Mouse (Mus musculus) hindbrain, embryonic 13.5 days (tissue): ENCODE measurements at regions not wholly inside any gene's neighbourhood (a gene's known extent, or its start where the extent isn't known, plus 50 kb on each side); places are given as distances from the start of the nearest gene placed in this dataset.

Experiments
- ATAC-seq: fragments of 200-750 bp; cut with Nextera tagmentation; 2 replicates; pipeline ENCODE4 v1.8.0; 2017; ENCODE audit warnings: moderate TSS enrichment; ENCODE audit not compliant: low FRiP score
- H3K27ac ChIP-seq: fragments of 300-500 bp; sonication (generic); 2 replicates; pipeline ENCODE4 v1.5.1; 2015; ENCODE audit warnings: inconsistent platforms, mild to moderate bottlenecking, moderate library complexity
- H3K27me3 ChIP-seq: fragments of 300-500 bp; sonication (generic); 2 replicates; pipeline ENCODE4 v1.6.1; 2015; ENCODE audit warnings: mild to moderate bottlenecking, inconsistent platforms
- H3K36me3 ChIP-seq: fragments of 300-500 bp; sonication (generic); 2 replicates; pipeline ENCODE4 v1.6.1; 2015; ENCODE audit warnings: mild to moderate bottlenecking, inconsistent platforms
- H3K4me1 ChIP-seq: fragments of 300-500 bp; sonication (generic); replicated peaks from 2 replicates; pipeline ENCODE4 v1.6.1; 2015; ENCODE audit warnings: inconsistent platforms
- H3K4me2 ChIP-seq: fragments of 300-500 bp; sonication (generic); 2 replicates; pipeline ENCODE4 v1.6.1; 2015; ENCODE audit warnings: inconsistent platforms, mild to moderate bottlenecking, moderate library complexity
- H3K4me3 ChIP-seq: fragments of 300-500 bp; sonication (generic); 2 replicates; pipeline ENCODE4 v1.5.1; 2015; ENCODE audit warnings: mild to moderate bottlenecking, inconsistent platforms
- H3K9ac ChIP-seq: fragments of 300-500 bp; sonication (generic); 2 replicates; pipeline ENCODE4 v1.6.1; 2015; ENCODE audit warnings: mild to moderate bottlenecking, inconsistent platforms
- H3K9me3 ChIP-seq: fragments of 300-500 bp; sonication (generic); 2 replicates; pipeline ENCODE4 v1.6.1; 2016; ENCODE audit warnings: inconsistent platforms
- WGBS: fragments of 180-500 bp; shearing (Covaris S2); methylation state at CpG from one replicate; pipeline ENCODE4 v1.1.7; 2015; 5-methylcytosine and 5-hydroxymethylcytosine counted together

DNA sequence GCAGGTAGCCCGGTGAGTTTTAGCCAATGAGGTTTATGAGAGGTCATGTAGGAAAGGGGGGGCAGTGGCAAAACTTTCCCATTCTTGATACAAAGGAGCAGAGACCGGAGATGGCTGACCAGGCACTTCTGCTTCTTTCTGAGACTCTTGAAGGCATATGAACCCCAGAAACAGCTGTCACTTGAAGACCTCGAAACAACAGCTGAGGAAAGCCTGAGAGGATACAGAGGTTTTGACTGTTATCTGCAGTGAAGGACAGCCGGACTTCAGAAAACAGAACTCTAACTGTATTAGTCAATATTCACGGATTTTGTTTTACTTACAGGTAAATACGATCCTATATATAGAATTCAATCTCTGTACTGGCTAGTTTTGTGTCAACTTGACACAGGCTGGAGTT, 50.0 kb upstream of the Tiparp start:
- H3K4me2 ChIP-seq, result no peak overlapping the region
- H3K27ac ChIP-seq, result no peak overlapping the region
- H3K9ac ChIP-seq, result no peak overlapping the region
- no peaks in the 10 kb centered on the region for H3K9me3 ChIP-seq
- no peaks in the 10 kb centered on the region for H3K27me3 ChIP-seq
- H3K36me3 ChIP-seq, result no peaks in the 10 kb centered on the region
- H3K4me1 ChIP-seq, result peaks cover 10% of the 10 kb centered on the region
- H3K4me3 ChIP-seq, result no peak overlapping the region
- ATAC-seq, result no peak
- 88% methylated on average over 6 of the region's 6 CpGs for WGBS

DNA sequence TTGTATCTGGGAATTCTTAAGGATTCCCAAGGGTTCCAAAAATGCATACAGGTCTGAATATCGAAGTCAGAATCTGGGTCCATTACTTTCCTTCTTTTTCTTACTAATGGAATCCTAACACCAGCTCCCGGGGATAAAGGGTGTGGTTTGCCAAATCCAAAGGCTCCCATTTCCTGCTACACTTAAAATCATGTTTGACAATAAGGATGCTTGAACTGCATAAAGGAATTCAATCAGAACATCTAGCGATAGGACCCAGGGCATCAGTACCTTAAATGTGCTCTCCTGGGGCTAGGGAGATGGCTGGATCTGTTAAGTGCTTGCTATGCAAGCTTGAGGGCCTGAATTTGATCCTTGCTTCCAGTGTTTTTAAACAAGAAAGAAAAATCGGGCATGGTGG, 51.1 kb upstream of the Tiparp start:
- 80% methylated on average over 4 of the region's 4 CpGs for WGBS

DNA sequence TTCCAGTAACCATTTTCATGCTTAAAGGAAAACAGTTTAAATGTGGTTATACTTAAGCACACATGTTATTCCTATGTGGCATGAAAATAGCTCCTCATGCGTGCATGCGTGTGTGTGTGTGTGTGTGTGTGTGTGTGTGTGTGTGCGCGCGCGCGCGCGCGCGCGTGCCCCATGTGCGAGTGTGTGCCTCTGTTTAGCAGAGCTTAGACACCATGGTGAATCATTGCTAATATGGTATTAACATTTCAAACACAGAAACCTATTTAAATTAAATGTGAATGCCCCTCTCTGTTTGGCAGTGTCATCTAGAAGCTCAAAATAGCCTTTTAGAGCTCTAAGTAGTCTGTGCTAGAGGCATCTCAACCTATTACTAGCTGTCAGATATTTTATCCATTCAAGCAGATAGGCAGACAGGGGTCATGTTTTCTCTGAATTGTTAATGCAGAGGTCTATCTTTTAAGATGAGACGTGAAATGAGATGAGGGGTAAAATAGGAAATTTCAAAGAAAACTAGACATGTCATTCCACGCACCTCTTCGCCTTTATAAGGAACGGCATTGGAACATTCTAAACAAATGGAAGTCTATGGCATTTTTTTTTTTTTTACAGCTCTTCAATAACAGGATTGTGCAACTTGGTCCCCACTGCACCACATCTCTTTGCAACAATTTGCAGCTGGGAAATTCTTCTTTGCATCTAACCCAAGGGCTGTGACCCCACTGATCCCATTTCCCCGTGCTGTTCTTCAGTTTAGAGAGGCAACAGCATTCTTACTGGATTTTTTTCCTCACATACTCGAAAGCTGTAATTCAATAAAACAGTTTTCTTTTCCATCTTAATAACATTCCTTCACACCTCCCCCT, 51.9 kb upstream of the Tiparp start:
- WGBS, result 83% methylated on average over 19 of the region's 19 CpGs
- Histone ChIP-seq H3K36me3 (no peaks in the 10 kb centered on the region), H3K4me3 (no peak overlapping the region), H3K4me2 (no peak overlapping the region), H3K9ac (no peak overlapping the region), H3K4me1 (peaks cover 10% of the 10 kb centered on the region), H3K27me3 (no peaks in the 10 kb centered on the region), H3K27ac (no peak overlapping the region), H3K9me3 (no peaks in the 10 kb centered on the region)
- no peak for ATAC-seq

More for the DNA sequence above, 51.1 kb upstream of the Tiparp start:
- H3K36me3 ChIP-seq, result no peaks in the 10 kb centered on the region
- no peak overlapping the region for H3K4me3 ChIP-seq
- H3K27me3 ChIP-seq, result no peaks in the 10 kb centered on the region
- H3K27ac ChIP-seq, result no peak overlapping the region
- no peaks in the 10 kb centered on the region for H3K9me3 ChIP-seq
- no peak overlapping the region for H3K4me2 ChIP-seq
- peaks cover 10% of the 10 kb centered on the region for H3K4me1 ChIP-seq
- H3K9ac ChIP-seq, result no peak overlapping the region
- ATAC-seq, result no peak

DNA sequence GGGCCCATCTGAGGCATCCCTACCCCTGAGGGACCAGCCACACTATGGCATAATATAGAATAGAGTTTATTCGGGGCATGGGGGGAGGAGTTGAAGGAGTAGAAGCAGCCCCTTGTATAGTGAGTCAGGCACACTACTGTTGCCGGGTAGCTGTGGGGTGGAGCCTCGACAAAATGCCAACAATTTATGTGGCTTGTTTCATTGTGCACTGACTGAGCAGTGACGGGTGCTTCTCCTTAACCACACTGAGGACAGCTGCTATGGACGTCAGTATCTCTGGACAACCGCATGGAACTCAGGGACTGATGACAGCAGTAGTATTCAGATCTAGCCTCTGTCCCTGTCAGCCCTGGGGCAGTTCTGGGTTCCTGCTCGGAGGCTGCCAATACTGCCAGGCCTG, 53.6 kb upstream of the Tiparp start:
- ATAC-seq, result peak; percentile 74
- Histone ChIP-seq H3K4me3 (no peak overlapping the region), H3K9me3 (no peaks in the 10 kb centered on the region), H3K9ac (no peak overlapping the region), H3K4me2 (no peak overlapping the region), H3K27me3 (no peaks in the 10 kb centered on the region), H3K4me1 (peaks cover 10% of the 10 kb centered on the region), H3K27ac (no peak overlapping the region), H3K36me3 (no peaks in the 10 kb centered on the region)
- WGBS, result 32% methylated on average over 7 of the region's 7 CpGs

DNA sequence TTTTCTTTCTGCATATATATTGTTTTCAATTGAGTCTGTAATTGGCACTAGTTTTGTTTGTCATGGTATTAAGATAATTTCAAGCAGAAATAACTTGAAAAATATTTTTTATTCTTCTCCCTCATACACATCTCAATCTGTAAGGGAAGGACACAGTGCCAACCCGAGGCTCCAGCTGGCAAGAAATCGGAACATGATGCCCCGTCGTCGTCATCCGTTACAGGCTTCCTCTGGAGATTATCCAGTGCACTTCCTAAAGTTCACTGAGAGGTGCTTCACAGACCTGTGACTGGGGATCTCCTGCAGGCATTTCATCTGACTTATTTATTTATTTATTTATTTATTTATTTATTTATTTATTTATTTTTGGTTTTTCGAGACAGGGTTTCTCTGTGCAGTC, 56.4 kb upstream of the Tiparp start:
- Histone ChIP-seq H3K27ac (no peak overlapping the region), H3K9me3 (no peaks in the 10 kb centered on the region), H3K4me1 (peaks cover 10% of the 10 kb centered on the region), H3K36me3 (no peaks in the 10 kb centered on the region), H3K27me3 (no peaks in the 10 kb centered on the region), H3K4me3 (no peak overlapping the region), H3K9ac (no peak overlapping the region), H3K4me2 (no peak overlapping the region)
- 96% methylated on average over 7 of the region's 7 CpGs for WGBS
- ATAC-seq, result no peak

DNA sequence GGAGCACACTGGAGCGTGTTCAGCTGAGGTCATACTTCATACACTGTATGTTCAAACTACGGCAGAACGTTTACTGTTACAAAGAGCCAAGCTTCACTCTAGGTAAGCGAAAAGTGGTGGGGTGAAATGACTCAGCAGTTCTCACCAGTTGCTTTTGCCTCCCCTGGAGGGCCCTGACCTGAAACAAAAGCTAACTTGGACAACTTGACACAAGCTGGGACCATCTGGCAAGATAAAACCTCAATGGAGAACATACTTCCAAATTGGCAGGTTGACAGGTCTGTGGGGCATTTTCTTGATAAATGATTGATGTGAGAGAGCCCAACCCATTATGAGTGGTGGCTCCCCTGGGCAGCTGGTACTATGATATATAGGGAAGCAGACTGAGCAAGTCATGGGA, 59.0 kb upstream of the Tiparp start:
- Histone ChIP-seq H3K4me1 (no peaks in the 10 kb centered on the region), H3K36me3 (no peaks in the 10 kb centered on the region), H3K4me3 (no peak overlapping the region), H3K27ac (no peak overlapping the region), H3K9me3 (no peaks in the 10 kb centered on the region), H3K9ac (no peak overlapping the region), H3K27me3 (no peaks in the 10 kb centered on the region), H3K4me2 (no peak overlapping the region)
- no peak for ATAC-seq
- WGBS, result 83% methylated on average over 4 of the region's 4 CpGs

DNA sequence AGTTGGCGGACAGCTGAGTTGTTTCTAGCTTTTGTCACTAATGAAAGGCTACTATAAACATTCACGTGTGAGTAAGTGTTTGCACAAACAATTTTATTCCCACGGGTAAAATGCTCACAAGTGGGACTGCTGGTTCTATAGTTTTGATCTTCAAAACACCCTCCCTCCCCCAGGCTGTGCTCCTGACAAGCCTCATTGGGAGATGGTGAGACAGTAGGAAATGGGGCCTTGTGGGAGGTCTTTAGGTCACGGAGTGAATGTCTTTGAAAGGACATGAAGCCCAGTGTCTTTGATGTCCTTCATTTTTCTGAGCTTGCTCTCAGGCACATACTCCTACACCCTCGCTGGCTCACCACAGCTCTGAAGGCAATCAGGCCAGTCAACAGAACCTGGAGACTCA, 63.4 kb upstream of the Tiparp start:
- Histone ChIP-seq H3K27me3 (no peaks in the 10 kb centered on the region), H3K27ac (no peak overlapping the region), H3K9me3 (no peaks in the 10 kb centered on the region), H3K4me3 (no peak overlapping the region), H3K4me1 (no peaks in the 10 kb centered on the region; the same call in 1 of the 2 replicates), H3K4me2 (no peak overlapping the region), H3K9ac (no peak overlapping the region), H3K36me3 (no peaks in the 10 kb centered on the region)
- no peak for ATAC-seq
- WGBS, result 54% methylated on average over 5 of the region's 5 CpGs

DNA sequence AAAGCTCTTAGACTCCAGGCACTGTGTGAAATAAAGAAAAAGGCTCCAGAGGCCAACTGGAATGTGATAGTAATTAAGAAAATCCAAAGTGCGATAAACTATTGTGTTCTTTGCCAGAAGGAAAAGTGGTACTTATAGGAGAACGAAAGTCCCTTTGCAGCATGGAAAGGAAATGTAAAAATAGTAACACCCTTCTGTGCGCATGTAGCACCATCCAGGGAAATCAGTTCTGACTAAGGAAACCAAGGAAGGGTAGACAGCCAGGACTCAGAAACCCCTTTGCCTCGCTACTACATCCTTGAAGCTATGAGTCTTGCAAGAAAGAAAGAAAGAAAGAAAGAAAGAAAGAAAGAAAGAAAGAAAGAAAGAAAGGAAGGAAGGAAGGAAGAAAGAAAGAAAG, 67.3 kb upstream of the Tiparp start:
- no peak overlapping the region for H3K27ac ChIP-seq
- H3K27me3 ChIP-seq, result no peaks in the 10 kb centered on the region
- WGBS, result 81% methylated on average over 4 of the region's 4 CpGs
- no peak overlapping the region for H3K4me2 ChIP-seq
- H3K4me1 ChIP-seq, result peaks cover 2% of the 10 kb centered on the region
- no peaks in the 10 kb centered on the region for H3K9me3 ChIP-seq
- no peak for ATAC-seq
- no peak overlapping the region for H3K9ac ChIP-seq
- H3K4me3 ChIP-seq, result no peak overlapping the region
- H3K36me3 ChIP-seq, result no peaks in the 10 kb centered on the region

DNA sequence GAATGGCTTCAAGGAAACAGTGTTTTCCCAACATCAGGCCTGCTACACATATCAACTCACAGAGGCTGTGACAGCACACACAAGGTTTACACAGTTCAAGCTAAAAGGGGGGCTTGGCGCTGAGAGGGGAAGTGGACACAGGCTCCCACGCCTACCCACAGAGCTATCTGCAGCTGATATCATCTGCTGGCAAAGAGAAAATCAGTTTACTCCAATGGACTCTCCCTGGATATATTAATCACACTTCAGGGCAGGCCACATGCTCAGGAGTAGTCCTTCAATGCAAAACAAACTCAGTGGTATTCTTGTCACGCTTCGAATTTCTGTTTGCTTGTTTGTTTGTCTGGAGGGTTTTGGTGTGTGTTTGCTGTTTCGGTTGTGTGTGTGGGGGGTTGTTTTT, 67.3 kb upstream of the Ssr3 start:
- ATAC-seq, result 0 out of 2 replicates have a peak, but pooled peaks have one; percentile 37
- Histone ChIP-seq H3K9ac (no peak overlapping the region), H3K27ac (peak overlapping the region; percentile 14; the same call in 1 of the 2 replicates), H3K27me3 (no peaks in the 10 kb centered on the region), H3K4me1 (peaks cover 12% of the 10 kb centered on the region), H3K4me2 (no peak overlapping the region), H3K4me3 (no peak overlapping the region), H3K36me3 (no peaks in the 10 kb centered on the region), H3K9me3 (no peaks in the 10 kb centered on the region)
- WGBS, result 70% methylated on average over 5 of the region's 5 CpGs

DNA sequence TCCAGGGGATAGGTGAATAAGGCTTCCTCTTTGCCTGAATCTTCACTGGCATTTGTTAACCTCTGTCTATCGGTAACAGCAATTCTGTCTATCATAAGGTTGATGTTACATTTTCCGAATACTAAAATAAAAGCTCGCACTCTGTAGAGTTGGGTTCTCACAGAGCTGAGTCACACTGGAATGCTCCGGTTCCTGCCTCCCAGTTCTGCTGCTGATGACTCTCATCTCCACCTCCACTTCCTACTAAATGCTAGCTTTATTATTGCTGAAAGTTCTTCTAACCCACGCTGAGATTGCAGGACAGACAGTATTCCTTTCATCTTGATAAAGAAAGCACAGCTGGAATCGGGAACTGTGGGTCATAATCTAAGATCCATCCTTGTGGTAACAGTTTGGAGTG, 65.5 kb upstream of the Ssr3 start:
- peaks cover 12% of the 10 kb centered on the region for H3K4me1 ChIP-seq
- H3K27ac ChIP-seq, result no peak overlapping the region
- no peak for ATAC-seq
- H3K4me2 ChIP-seq, result no peak overlapping the region
- no peak overlapping the region for H3K9ac ChIP-seq
- H3K4me3 ChIP-seq, result no peak overlapping the region
- H3K27me3 ChIP-seq, result no peaks in the 10 kb centered on the region
- H3K36me3 ChIP-seq, result no peaks in the 10 kb centered on the region
- no peaks in the 10 kb centered on the region for H3K9me3 ChIP-seq
- 85% methylated on average over 6 of the region's 6 CpGs for WGBS

DNA sequence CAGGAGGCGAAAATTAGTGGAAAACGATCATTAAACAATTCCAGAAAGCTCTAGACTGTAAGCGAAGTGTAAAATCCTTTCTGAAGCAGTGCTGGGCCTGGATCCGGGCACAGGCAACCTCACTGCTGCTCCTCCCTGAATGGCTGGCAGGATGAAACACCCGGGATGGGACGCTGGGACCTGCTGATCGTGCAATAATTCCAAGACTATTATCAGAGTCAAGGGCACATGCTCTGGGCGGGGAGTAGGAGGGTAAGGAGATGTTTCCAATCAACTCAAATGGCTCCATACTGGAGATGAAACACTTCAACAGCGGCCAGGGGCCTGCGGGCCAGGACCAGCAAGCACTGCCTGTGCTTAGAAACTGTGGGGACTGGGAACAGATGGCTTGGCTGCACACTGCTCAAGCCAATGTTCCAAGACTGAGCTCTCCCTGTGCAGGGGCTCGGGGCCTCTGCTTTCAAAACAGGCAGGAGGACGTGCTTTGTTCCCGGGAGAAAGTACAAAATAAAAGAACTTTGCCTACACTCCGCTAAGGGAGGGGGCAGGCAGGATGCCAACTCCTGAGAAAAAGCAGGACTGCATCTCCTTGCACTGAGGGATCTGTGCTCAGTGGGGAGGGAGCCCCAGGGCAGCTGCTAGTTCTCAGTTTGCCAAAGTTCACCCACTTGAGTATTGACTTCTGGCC, 63.3 kb upstream of the Ssr3 start:
- no peak overlapping the region for H3K4me2 ChIP-seq
- 27% methylated on average over 14 of the region's 14 CpGs for WGBS
- peak; percentile 92 for ATAC-seq

DNA sequence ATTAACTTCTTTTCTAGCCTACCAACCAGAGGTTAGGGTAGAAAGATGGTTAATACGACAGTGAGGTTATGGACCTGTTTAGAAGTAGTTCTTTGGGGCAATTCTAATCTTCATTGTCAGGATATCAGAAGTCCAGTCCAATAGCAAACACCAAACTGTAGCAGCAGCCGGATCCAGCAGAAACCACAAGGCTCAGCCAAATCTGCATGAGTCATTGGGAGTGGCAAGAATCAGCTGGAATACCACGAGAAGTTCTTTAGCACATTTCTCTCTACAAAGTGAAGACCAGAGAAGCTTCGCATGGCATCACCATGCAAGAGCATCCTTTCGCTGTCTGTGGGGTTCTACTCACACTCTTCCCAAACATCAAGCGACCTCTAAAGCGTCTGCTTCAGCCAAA, 61.9 kb upstream of the Ssr3 start:
- H3K4me2 ChIP-seq, result no peak overlapping the region
- no peak overlapping the region for H3K4me3 ChIP-seq
- H3K9ac ChIP-seq, result no peak overlapping the region
- ATAC-seq, result no peak
- H3K9me3 ChIP-seq, result no peaks in the 10 kb centered on the region
- WGBS, result 97% methylated on average over 7 of the region's 7 CpGs
- no peaks in the 10 kb centered on the region for H3K27me3 ChIP-seq
- H3K4me1 ChIP-seq, result peaks cover 12% of the 10 kb centered on the region
- H3K27ac ChIP-seq, result no peak overlapping the region
- H3K36me3 ChIP-seq, result no peaks in the 10 kb centered on the region

More for the DNA sequence above, 63.3 kb upstream of the Ssr3 start:
- H3K4me3 ChIP-seq, result no peak overlapping the region
- no peaks in the 10 kb centered on the region for H3K9me3 ChIP-seq
- H3K9ac ChIP-seq, result no peak overlapping the region
- peak overlapping the region; percentile 71 for H3K27ac ChIP-seq
- H3K27me3 ChIP-seq, result no peaks in the 10 kb centered on the region
- H3K36me3 ChIP-seq, result no peaks in the 10 kb centered on the region
- peaks cover 12% of the 10 kb centered on the region for H3K4me1 ChIP-seq

DNA sequence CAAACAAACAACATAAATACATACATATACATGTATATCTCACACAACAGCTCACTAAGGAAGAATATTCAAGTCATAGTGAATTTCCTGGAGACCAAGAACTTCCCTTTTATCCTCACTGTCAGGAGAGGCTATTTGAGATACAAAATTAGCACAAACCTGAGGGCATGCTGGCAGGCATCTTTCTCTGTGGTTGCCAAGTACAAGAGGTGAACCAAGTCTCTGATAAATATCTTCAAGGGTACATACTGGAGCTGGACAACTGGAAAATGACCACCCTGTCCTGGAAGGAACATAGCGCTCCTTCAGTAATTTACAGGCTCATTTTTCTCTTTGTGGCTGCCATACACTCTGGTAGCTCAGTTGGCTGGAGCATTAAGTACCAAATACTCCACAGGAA, 56.8 kb upstream of the Ssr3 start:
- H3K9ac ChIP-seq, result no peak overlapping the region
- no peaks in the 10 kb centered on the region for H3K9me3 ChIP-seq
- H3K4me1 ChIP-seq, result no peaks in the 10 kb centered on the region
- H3K36me3 ChIP-seq, result no peaks in the 10 kb centered on the region
- no peak overlapping the region for H3K4me3 ChIP-seq
- H3K4me2 ChIP-seq, result no peak overlapping the region
- WGBS, result 92% methylated on average over 1 of the region's 1 CpGs
- no peak overlapping the region for H3K27ac ChIP-seq
- H3K27me3 ChIP-seq, result no peaks in the 10 kb centered on the region
- ATAC-seq, result no peak
